In the genomic region with DNA sequence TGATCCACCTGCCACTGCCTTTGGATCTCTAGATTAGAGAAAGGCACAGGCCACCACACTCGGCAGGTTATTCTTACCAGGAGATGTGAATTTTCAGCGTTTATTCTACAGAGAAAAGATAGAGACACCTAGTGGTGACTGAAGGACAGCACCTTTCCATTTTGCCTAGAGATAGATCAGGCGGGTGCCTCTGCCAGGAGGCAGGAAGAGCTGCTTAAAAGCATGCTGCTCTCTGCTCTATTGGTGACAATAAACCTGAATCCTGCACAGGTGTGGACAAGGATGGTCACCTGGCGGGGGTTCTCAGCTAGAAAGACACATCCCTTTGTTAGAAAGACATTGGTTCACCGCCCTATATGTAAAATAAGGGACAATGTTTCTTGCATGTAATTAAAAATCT, we compare ENCODE assay signal across 8 mouse cellular contexts. TPM values are rescaled to one million over a fixed set of nuclear protein-coding genes. Genes with fewer than 3 reads are reported as not detected.
A peak's percentile ranks its signal among the peaks of the same experiment; 100 is the strongest.
DNase-seq lines count a peak whose midpoint lies in the region; ATAC-seq and TF ChIP-seq lines count a peak whose summit lies in the region.
"Had no signal": no experiment of that assay in that cellular context is flagged by ENCODE, and none has a peak within 500 bp of the region (broad histone marks: within the 10 kb centered on the region; RNA-seq: fewer than 3 reads in every experiment).

No protein-coding gene starts in this region.

- WGBS in kidney, postnatal 0 days, result 47% methylated on average over 5 of the region's 5 CpGs
- WGBS in lung, postnatal 0 days, result 44% methylated on average over 5 of the region's 5 CpGs

- H3K4me3 ChIP-seq in kidney, postnatal 0 days (replicated peaks; ENCODE audit: low read depth, low read length), result no peak overlapping the region
- H3K4me3 ChIP-seq in lung, postnatal 0 days (ENCODE audit: low read depth, low read length), result no peak overlapping the region
- H3K4me3 ChIP-seq: limb, embryonic 12.5 days had no signal

- no peak for ATAC-seq in kidney, postnatal 0 days (replicated peaks; ENCODE audit: low FRiP score, low read depth)
- no peak; the same call in 1 of the 2 replicates for ATAC-seq in lung, postnatal 0 days

- H3K9me3 ChIP-seq in kidney, postnatal 0 days (replicated peaks; ENCODE audit: low read length), result no peaks in the 10 kb centered on the region
- H3K9me3 ChIP-seq in lung, postnatal 0 days (ENCODE audit: low read length), result no peaks in the 10 kb centered on the region
- H3K9me3 ChIP-seq: limb, embryonic 12.5 days had no signal

- H3K27ac ChIP-seq in kidney, postnatal 0 days, result no peak overlapping the region
- no peak overlapping the region for H3K27ac ChIP-seq in lung, postnatal 0 days (ENCODE audit: low read length)
- H3K27ac ChIP-seq: limb, embryonic 12.5 days had no signal

- no peaks in the 10 kb centered on the region for H3K4me1 ChIP-seq in kidney, postnatal 0 days (replicated peaks; ENCODE audit: insufficient read depth, low read length)
- H3K4me1 ChIP-seq in lung, postnatal 0 days (ENCODE audit: insufficient read depth, low read depth, low read length), result no peaks in the 10 kb centered on the region; the same call in 1 of the 2 replicates
- H3K4me1 ChIP-seq: limb, embryonic 12.5 days had no signal

- peak; percentile 71 for TF ChIP-seq CTCF in kidney, postnatal 0 days (IDR thresholded peaks at IDR 0.05; ENCODE audit: low read depth)
- peak; percentile 69 for TF ChIP-seq CTCF in lung, postnatal 0 days (IDR thresholded peaks at IDR 0.05)

- no peak overlapping the region for H3K9ac ChIP-seq in kidney, postnatal 0 days (ENCODE audit: low read depth, low read length)
- no peak overlapping the region for H3K9ac ChIP-seq in lung, postnatal 0 days (replicated peaks; ENCODE audit: low read depth)
- H3K9ac ChIP-seq: limb, embryonic 12.5 days had no signal

- H3K27me3 ChIP-seq in kidney, postnatal 0 days (ENCODE audit: insufficient read depth, low read length), result no peaks in the 10 kb centered on the region
- no peaks in the 10 kb centered on the region for H3K27me3 ChIP-seq in lung, postnatal 0 days (replicated peaks; ENCODE audit: insufficient read depth, low read length)
- H3K27me3 ChIP-seq: limb, embryonic 12.5 days had no signal

- no peak overlapping the region for H3K4me2 ChIP-seq in kidney, postnatal 0 days (ENCODE audit: low read length)
- H3K4me2 ChIP-seq in lung, postnatal 0 days (replicated peaks; ENCODE audit: low read depth, low read length), result no peak overlapping the region
- H3K4me2 ChIP-seq: limb, embryonic 12.5 days had no signal

- peaks cover 21% of the 10 kb centered on the region; the same call in 1 of the 2 replicates for H3K36me3 ChIP-seq in kidney, postnatal 0 days (ENCODE audit: insufficient read depth, low read length)
- peaks cover 17% of the 10 kb centered on the region for H3K36me3 ChIP-seq in lung, postnatal 0 days (ENCODE audit: insufficient read depth, low read length)

- peak; percentile 80 for DNase-seq in kidney, postnatal 0 days (ENCODE audit: low spot score)
- no peak for DNase-seq in kidney, adult 18-20 months
- DNase-seq in CD4-positive, CD25-positive, alpha-beta regulatory T cell, adult 2 months (ENCODE audit: low read depth, low spot score), result peak; percentile 67
- DNase-seq in NIH3T3 (ENCODE audit: low read depth), result peak; percentile 78
- peak; percentile 65 for DNase-seq in embryo, embryonic 11 days
- DNase-seq in lung, postnatal 0 days (ENCODE audit: low spot score), result peak; percentile 59
- DNase-seq in thymus, postnatal 14 days, result peak; percentile 71

- no peak for TF ChIP-seq EP300 in lung, postnatal 0 days (IDR thresholded peaks at IDR 0.05)

RNA-seq across cellular contexts. Expression of a gene that starts 15.9 kb away (rescaled TPM):
- polyA plus RNA-seq in kidney, postnatal 0 days (2015; fragmentation: Nextera tagmentation; extraction: Ambion mirVana), result 13.0 and 13.7 TPM in 2 replicates
- polyA plus RNA-seq in lung, postnatal 0 days (2015; fragmentation: Nextera tagmentation; extraction: Ambion mirVana), result 9.2 and 9.4 TPM in 2 replicates
